Mouse (Mus musculus): ENCODE measurements around the gene Fbn1. TPM values are rescaled to one million over a fixed set of nuclear protein-coding genes. Genes with fewer than 3 reads are reported as not detected.

Gene Fbn1
- polyA plus RNA-seq, 1 experiment from 2014 or later = 32.8 TPM

DNA sequence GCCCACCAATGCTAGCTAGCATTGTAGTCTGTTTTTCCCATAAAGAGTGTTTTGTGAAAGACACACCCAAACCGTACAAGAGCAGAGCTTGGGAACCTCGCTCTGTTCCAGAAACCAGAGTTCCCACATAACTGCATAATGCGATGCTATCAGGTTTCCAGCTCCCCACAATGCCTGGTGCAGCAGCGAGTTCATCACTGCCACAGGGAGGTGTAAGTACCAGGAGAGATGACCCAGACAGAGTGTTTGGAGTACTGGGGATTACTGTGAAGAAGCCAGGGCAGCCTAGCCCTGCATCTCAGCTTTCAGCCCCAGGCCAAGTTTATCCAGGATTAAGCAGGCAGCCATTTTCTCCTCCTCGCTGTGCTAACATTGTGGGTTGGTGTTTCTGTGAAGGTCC, 232.2 kb downstream of the Fbn1 start:
- Histone ChIP-seq H3K9me3 (ENCODE audit: control insufficient read depth, low read length) (no peaks in the 10 kb centered on the region), H3K4me2 (ENCODE audit: low read depth, low read length) (no peak overlapping the region), H3K36me3 (ENCODE audit: control insufficient read depth, insufficient read depth, low read length) (no peaks in the 10 kb centered on the region), H3K4me3 (ENCODE audit: low read length) (no peak overlapping the region), H3K27ac (ENCODE audit: low read length) (no peak overlapping the region), H3K27me3 (ENCODE audit: control insufficient read depth, insufficient read depth, low read depth, low read length) (no peaks in the 10 kb centered on the region), H3K9ac (ENCODE audit: low read length) (no peak overlapping the region), H3K4me1 (replicated peaks; ENCODE audit: control insufficient read depth, insufficient read depth, low read length) (peaks cover 5% of the 10 kb centered on the region; the same call in 1 of the 2 replicates)
- WGBS = 46% methylated on average over 5 of the region's 5 CpGs
- no peak for ATAC-seq (ENCODE audit: low read depth)

DNA sequence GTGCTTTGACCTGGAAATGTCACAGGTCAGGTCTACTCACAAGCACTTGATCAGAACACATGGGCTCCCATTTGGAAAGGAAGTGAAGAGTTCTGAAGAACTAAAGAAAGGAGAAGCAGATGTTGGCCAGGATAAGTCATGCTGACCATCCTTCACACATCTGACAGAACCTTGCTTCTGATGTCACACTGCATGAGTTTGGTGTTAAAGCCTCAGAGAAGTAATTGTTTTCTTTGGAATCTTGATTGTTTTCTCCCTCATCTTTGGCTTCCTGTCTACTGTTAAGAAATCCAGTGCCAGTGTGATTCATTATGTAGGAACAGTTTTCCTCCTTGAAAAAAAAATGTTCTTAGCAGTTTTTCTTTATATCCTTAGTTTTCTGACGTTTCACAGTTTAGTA, 238.9 kb downstream of the Fbn1 start:
- no peaks in the 10 kb centered on the region for H3K27me3 ChIP-seq (ENCODE audit: control insufficient read depth, insufficient read depth, low read depth, low read length)
- no peak overlapping the region for H3K4me3 ChIP-seq (ENCODE audit: low read length)
- H3K27ac ChIP-seq (ENCODE audit: low read length) = no peak overlapping the region
- H3K36me3 ChIP-seq (ENCODE audit: control insufficient read depth, insufficient read depth, low read length) = no peaks in the 10 kb centered on the region
- no peaks in the 10 kb centered on the region for H3K9me3 ChIP-seq (ENCODE audit: control insufficient read depth, low read length)
- peaks cover 6% of the 10 kb centered on the region; the same call in 1 of the 2 replicates for H3K4me1 ChIP-seq (replicated peaks; ENCODE audit: control insufficient read depth, insufficient read depth, low read length)
- H3K4me2 ChIP-seq (ENCODE audit: low read depth, low read length) = no peak overlapping the region
- 53% methylated on average over 1 of the region's 1 CpGs for WGBS
- H3K9ac ChIP-seq (ENCODE audit: low read length) = no peak overlapping the region
- ATAC-seq (ENCODE audit: low read depth) = no peak

DNA sequence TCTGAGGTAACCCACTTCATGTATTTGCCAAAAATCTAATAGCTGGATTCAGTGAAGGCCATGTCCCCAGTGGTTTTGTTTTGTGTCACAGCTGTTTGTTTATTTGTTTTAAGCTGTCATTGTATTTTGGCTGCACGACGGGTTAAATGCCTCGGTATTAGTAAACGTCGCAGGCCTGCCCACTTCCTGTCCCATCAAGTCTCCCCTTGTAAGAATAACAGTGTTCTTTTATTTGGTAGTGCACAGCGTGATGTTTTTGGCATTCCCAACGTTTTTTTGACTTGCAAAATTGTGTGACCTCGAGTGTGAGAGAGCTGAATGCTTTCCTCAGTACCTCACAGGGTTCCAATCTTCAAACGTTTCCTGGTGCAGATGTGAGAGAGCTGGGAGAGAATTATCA, 244.0 kb downstream of the Fbn1 start:
- ATAC-seq (ENCODE audit: low read depth) = peak; percentile 84

DNA sequence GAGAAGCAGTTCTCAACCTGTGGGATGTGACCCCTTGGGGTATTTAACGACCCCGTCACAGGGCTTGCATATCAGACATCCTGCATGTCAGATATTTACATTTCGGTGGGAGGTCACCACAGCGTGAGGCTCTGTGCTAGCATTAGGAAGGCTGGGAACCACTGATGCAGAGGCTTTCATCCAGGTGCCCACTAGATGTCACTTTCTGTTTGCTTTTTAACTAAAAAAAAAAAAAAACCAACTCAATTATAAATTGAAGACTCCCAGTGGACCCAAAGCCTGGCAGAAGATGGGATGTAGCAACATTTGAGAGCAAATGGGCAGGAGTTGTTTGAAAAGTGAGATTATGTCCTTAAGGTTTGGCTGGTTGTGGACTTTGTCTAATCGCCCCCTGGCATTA, 244.7 kb downstream of the Fbn1 start:
- H3K9ac ChIP-seq (ENCODE audit: low read length) = no peak overlapping the region
- H3K36me3 ChIP-seq (ENCODE audit: control insufficient read depth, insufficient read depth, low read length) = peaks cover 8% of the 10 kb centered on the region
- peaks cover 10% of the 10 kb centered on the region; the same call in 1 of the 2 replicates for H3K4me1 ChIP-seq (replicated peaks; ENCODE audit: control insufficient read depth, insufficient read depth, low read length)
- peak; percentile 43 for ATAC-seq (ENCODE audit: low read depth)
- no peaks in the 10 kb centered on the region for H3K9me3 ChIP-seq (ENCODE audit: control insufficient read depth, low read length)
- no peak overlapping the region for H3K4me3 ChIP-seq (ENCODE audit: low read length)
- WGBS = 16% methylated on average over 5 of the region's 5 CpGs
- no peaks in the 10 kb centered on the region for H3K27me3 ChIP-seq (ENCODE audit: control insufficient read depth, insufficient read depth, low read depth, low read length)
- H3K4me2 ChIP-seq (ENCODE audit: low read depth, low read length) = no peak overlapping the region
- H3K27ac ChIP-seq (ENCODE audit: low read length) = peak overlapping the region; percentile 77

More for the DNA sequence above, 244.0 kb downstream of the Fbn1 start:
- no peaks in the 10 kb centered on the region for H3K9me3 ChIP-seq (ENCODE audit: control insufficient read depth, low read length)
- H3K4me1 ChIP-seq (replicated peaks; ENCODE audit: control insufficient read depth, insufficient read depth, low read length) = peaks cover 10% of the 10 kb centered on the region; the same call in 1 of the 2 replicates
- H3K27ac ChIP-seq (ENCODE audit: low read length) = peak overlapping the region; percentile 82
- H3K4me3 ChIP-seq (ENCODE audit: low read length) = no peak overlapping the region
- 9% methylated on average over 9 of the region's 9 CpGs for WGBS
- peaks cover 4% of the 10 kb centered on the region for H3K36me3 ChIP-seq (ENCODE audit: control insufficient read depth, insufficient read depth, low read length)
- no peak overlapping the region; the same call in 1 of the 2 replicates for H3K9ac ChIP-seq (ENCODE audit: low read length)
- no peaks in the 10 kb centered on the region for H3K27me3 ChIP-seq (ENCODE audit: control insufficient read depth, insufficient read depth, low read depth, low read length)
- no peak overlapping the region for H3K4me2 ChIP-seq (ENCODE audit: low read depth, low read length)

DNA sequence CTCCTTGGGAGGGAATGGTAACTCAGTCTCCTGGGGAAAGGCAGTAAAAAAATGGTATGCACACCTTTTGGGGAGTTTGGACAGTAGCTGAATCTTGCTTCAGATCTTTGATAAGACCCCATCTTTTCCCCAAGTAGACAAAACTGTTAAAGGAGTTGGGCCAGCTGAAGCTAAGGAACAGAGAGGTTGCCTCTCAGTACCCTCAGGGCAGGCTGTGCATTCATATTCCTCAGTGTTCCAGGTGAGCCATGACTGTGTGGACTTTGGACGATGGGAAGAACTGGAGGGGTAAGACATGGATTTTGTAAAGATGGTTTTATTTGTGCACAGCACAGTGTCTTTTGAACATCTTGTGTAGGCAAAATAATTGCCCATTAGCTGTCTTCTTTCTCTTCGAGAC, 247.5 kb downstream of the Fbn1 start:
- no peak for ATAC-seq (ENCODE audit: low read depth)
- no peak overlapping the region for H3K4me3 ChIP-seq (ENCODE audit: low read length)
- no peaks in the 10 kb centered on the region for H3K9me3 ChIP-seq (ENCODE audit: control insufficient read depth, low read length)
- H3K27me3 ChIP-seq (ENCODE audit: control insufficient read depth, insufficient read depth, low read depth, low read length) = no peaks in the 10 kb centered on the region
- no peak overlapping the region for H3K27ac ChIP-seq (ENCODE audit: low read length)
- H3K4me1 ChIP-seq (replicated peaks; ENCODE audit: control insufficient read depth, insufficient read depth, low read length) = peaks cover 10% of the 10 kb centered on the region; the same call in 1 of the 2 replicates
- H3K9ac ChIP-seq (ENCODE audit: low read length) = no peak overlapping the region
- peaks cover 25% of the 10 kb centered on the region for H3K36me3 ChIP-seq (ENCODE audit: control insufficient read depth, insufficient read depth, low read length)
- no peak overlapping the region for H3K4me2 ChIP-seq (ENCODE audit: low read depth, low read length)
- WGBS = 71% methylated on average over 2 of the region's 2 CpGs

DNA sequence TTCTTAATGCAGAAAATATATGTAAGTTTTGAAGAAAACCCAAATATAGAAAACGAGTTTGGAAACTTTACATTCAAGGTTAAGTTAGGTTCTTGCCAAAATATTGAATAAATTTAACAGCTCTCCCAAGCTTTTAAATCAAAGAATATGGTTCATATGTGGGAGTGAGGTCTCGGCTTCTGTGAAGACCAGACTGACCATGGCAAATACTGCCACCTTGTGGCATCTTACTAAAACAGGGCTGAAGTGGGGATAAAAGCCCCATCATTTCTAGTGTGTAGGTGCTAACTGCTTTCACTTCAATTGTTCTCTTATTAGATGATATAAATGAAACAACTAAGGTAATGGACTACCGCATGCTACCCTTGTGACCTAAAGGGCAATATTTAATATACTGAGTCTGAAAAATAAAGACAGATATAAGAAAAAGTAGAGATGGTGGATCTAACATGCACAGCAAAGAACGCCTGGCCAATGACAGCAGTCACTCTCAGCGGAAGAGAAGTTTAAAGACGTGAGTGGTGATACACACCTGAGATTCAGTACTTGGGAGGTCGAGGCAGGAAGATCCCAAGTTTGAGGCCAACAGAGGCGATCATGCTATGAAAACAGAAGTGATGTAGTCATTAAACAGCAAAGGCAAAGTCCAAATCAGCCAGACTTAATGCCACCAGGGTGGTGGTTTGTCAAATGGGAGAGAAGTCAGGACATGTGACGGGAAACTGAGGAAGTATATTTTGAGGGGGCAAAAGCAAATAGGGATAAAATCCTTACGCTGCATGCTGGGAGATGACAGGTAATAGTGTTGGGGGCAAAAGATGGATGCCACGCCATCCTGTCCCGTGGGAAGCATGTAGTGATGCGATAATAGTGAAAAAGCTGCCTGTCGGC, 248.3 kb downstream of the Fbn1 start:
- H3K36me3 ChIP-seq (ENCODE audit: control insufficient read depth, insufficient read depth, low read length) = peaks cover 28% of the 10 kb centered on the region
- no peak for ATAC-seq (ENCODE audit: low read depth)
- WGBS = 77% methylated on average over 14 of the region's 14 CpGs

DNA sequence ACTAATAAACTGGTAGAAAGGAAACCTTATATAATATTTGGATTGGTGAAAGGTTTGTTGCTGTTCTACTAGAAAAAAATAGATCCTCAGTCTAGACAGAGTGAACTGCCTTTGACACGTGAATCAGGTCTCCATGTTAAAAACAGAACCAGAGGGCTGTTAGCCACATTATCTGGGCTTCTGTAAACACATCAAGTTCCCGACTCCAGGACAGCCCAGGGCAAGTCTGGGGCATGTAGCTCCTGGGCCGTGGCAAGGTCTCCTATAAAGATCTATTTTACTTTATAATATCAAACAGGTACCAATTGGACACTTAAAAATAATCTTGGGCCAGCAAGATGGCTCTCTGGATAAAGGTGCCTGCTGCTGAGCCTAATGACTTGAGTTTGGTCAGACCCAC, 251.9 kb downstream of the Fbn1 start:
- H3K9me3 ChIP-seq (ENCODE audit: control insufficient read depth, low read length) = peaks cover 5% of the 10 kb centered on the region; the same call in 1 of the 2 replicates
- H3K4me3 ChIP-seq (ENCODE audit: low read length) = no peak overlapping the region
- WGBS = 39% methylated on average over 3 of the region's 3 CpGs
- no peak overlapping the region for H3K27ac ChIP-seq (ENCODE audit: low read length)
- no peak overlapping the region for H3K4me2 ChIP-seq (ENCODE audit: low read depth, low read length)
- H3K27me3 ChIP-seq (ENCODE audit: control insufficient read depth, insufficient read depth, low read depth, low read length) = no peaks in the 10 kb centered on the region
- H3K4me1 ChIP-seq (replicated peaks; ENCODE audit: control insufficient read depth, insufficient read depth, low read length) = no peaks in the 10 kb centered on the region
- ATAC-seq (ENCODE audit: low read depth) = no peak
- H3K36me3 ChIP-seq (ENCODE audit: control insufficient read depth, insufficient read depth, low read length) = peaks cover 51% of the 10 kb centered on the region
- no peak overlapping the region for H3K9ac ChIP-seq (ENCODE audit: low read length)

More for the DNA sequence above, 248.3 kb downstream of the Fbn1 start:
- Histone ChIP-seq H3K4me3 (ENCODE audit: low read length) (no peak overlapping the region), H3K4me2 (ENCODE audit: low read depth, low read length) (no peak overlapping the region), H3K4me1 (replicated peaks; ENCODE audit: control insufficient read depth, insufficient read depth, low read length) (peaks cover 10% of the 10 kb centered on the region; the same call in 1 of the 2 replicates), H3K27me3 (ENCODE audit: control insufficient read depth, insufficient read depth, low read depth, low read length) (no peaks in the 10 kb centered on the region), H3K27ac (ENCODE audit: low read length) (no peak overlapping the region), H3K9ac (ENCODE audit: low read length) (no peak overlapping the region), H3K9me3 (ENCODE audit: control insufficient read depth, low read length) (peaks cover 3% of the 10 kb centered on the region; the same call in 1 of the 2 replicates)

DNA sequence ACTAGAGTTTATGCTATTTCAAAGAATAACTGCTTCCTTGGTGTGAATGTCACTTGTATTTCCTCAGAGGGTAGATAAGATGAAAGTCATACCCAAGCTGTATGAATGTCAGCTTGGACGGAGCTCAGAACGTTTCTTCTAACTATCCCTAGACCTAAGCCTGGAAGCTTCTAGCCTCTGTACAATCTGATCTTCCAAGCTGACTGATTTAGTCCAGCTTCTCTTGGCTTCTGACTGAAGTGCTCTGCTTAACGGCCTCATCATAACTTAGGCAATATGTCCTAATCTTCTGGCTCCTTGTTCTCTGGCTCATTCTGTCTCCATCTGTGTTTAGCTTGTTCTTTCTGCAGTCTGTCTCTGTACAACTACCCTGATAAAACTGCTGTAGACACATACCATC, 253.2 kb downstream of the Fbn1 start:
- Histone ChIP-seq H3K4me2 (ENCODE audit: low read depth, low read length) (no peak overlapping the region), H3K9ac (ENCODE audit: low read length) (no peak overlapping the region), H3K4me1 (replicated peaks; ENCODE audit: control insufficient read depth, insufficient read depth, low read length) (peaks cover 4% of the 10 kb centered on the region), H3K27ac (ENCODE audit: low read length) (no peak overlapping the region), H3K36me3 (ENCODE audit: control insufficient read depth, insufficient read depth, low read length) (peaks cover 58% of the 10 kb centered on the region), H3K4me3 (ENCODE audit: low read length) (no peak overlapping the region), H3K9me3 (ENCODE audit: control insufficient read depth, low read length) (peaks cover 5% of the 10 kb centered on the region; the same call in 1 of the 2 replicates), H3K27me3 (ENCODE audit: control insufficient read depth, insufficient read depth, low read depth, low read length) (no peaks in the 10 kb centered on the region)
- 77% methylated on average over 3 of the region's 3 CpGs for WGBS
- ATAC-seq (ENCODE audit: low read depth) = no peak

DNA sequence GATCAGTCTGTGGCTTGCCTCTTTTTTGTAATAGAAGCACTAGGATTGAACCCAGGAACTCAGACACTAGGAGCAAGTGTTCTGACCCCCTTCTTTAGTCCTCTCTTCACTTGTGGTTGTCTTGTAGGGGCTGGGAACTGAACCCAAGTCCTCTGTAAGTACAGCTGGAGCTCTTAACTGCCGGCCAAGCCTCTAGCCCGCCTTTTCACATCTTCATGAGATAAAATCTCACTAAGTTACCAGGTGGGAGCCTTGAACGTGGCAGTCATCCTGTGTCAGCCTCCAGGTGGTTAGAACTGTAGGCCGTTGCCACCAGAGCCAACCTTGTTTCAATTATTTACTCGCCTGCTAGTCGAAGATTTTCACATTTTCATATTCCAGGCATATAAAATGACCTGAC, 254.1 kb downstream of the Fbn1 start:
- no peak overlapping the region for H3K4me3 ChIP-seq (ENCODE audit: low read length)
- no peak overlapping the region for H3K4me2 ChIP-seq (ENCODE audit: low read depth, low read length)
- 93% methylated on average over 6 of the region's 6 CpGs for WGBS
- H3K27me3 ChIP-seq (ENCODE audit: control insufficient read depth, insufficient read depth, low read depth, low read length) = no peaks in the 10 kb centered on the region
- ATAC-seq (ENCODE audit: low read depth) = no peak
- peaks cover 5% of the 10 kb centered on the region; the same call in 1 of the 2 replicates for H3K9me3 ChIP-seq (ENCODE audit: control insufficient read depth, low read length)
- H3K36me3 ChIP-seq (ENCODE audit: control insufficient read depth, insufficient read depth, low read length) = peaks cover 54% of the 10 kb centered on the region
- no peak overlapping the region for H3K27ac ChIP-seq (ENCODE audit: low read length)
- H3K4me1 ChIP-seq (replicated peaks; ENCODE audit: control insufficient read depth, insufficient read depth, low read length) = peaks cover 9% of the 10 kb centered on the region
- H3K9ac ChIP-seq (ENCODE audit: low read length) = no peak overlapping the region

All from lung, embryonic 16.5 days (tissue).